Mouse (Mus musculus): ENCODE data around the gene Cdh5.

DNA sequence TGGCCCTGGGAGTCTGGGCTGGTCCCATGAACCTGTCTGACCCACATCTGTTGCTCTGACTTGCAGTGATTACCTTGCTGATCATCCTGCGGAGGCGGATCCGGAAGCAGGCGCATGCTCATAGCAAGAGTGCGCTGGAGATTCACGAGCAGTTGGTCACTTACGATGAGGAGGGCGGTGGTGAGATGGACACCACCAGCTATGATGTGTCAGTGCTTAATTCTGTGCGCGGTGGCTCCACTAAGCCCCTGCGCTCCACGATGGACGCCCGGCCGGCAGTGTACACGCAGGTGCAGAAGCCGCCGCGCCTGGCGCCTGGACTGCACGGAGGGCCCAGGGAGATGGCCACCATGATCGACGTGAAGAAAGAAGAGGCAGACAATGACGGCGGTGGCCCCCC, 41.0 kb downstream of the Cdh5 start:
- TF ChIP-seq TAL1 (IDR thresholded peaks at IDR 0.05; ENCODE audit: low read length), result no peak
- TF ChIP-seq GATA1 (IDR thresholded peaks at IDR 0.05; ENCODE audit: low read length), result no peak
